Mouse (Mus musculus) hindbrain, embryonic 10.5 days (tissue): ENCODE results near the gene Sesn2. TPM values are rescaled to one million over a fixed set of nuclear protein-coding genes. Genes with fewer than 3 reads are reported as not detected.

ENCODE experiments used
- DNase-seq: peaks from one replicate; pipeline ENCODE4 v3.0.0-alpha.2; 2017; ENCODE audit warnings: low spot score
- H3K27ac ChIP-seq: fragments of 300-500 bp; sonication (generic); 2 replicates; pipeline ENCODE4 v1.5.1; 2016; ENCODE audit warnings: mild to moderate bottlenecking, moderate library complexity
- H3K27me3 ChIP-seq: fragments of 300-500 bp; sonication (generic); 2 replicates; pipeline ENCODE4 v1.6.1; 2016; ENCODE audit warnings: mild to moderate bottlenecking; ENCODE audit not compliant: poor library complexity, insufficient read depth, severe bottlenecking
- H3K36me3 ChIP-seq: fragments of 300-500 bp; sonication (generic); 2 replicates; pipeline ENCODE4 v1.6.1; 2016; ENCODE audit warnings: mild to moderate bottlenecking, moderate library complexity
- H3K4me1 ChIP-seq: fragments of 300-500 bp; sonication (generic); replicated peaks from 2 replicates; pipeline ENCODE4 v1.6.1; 2016; ENCODE audit warnings: mild to moderate bottlenecking
- H3K4me3 ChIP-seq: fragments of 300-500 bp; sonication (generic); 2 replicates; pipeline ENCODE4 v1.5.1; 2016; ENCODE audit warnings: mild to moderate bottlenecking, moderate library complexity
- H3K9me3 ChIP-seq: fragments of 300-500 bp; sonication (generic); 2 replicates; pipeline ENCODE4 v1.6.1; 2016; ENCODE audit warnings: mild to moderate bottlenecking, moderate library complexity
- WGBS: fragments of 180-500 bp; shearing (Covaris S2); methylation state at CpG from one replicate; pipeline ENCODE4 v1.1.7; 2016; 5-methylcytosine and 5-hydroxymethylcytosine counted together
- polyA plus RNA-seq: library from polyadenylated mRNA; unstranded; fragments of >200 nt; fragmentation: Nextera tagmentation; extraction: Ambion mirVana; gene quantifications from 2 replicates; pipeline ENCODE4 v1.2.1, GENCODE M21; 2016

Sesn2 gene
- polyA plus RNA-seq, 1 experiment from 2014 or later = 13.0 TPM

DNA sequence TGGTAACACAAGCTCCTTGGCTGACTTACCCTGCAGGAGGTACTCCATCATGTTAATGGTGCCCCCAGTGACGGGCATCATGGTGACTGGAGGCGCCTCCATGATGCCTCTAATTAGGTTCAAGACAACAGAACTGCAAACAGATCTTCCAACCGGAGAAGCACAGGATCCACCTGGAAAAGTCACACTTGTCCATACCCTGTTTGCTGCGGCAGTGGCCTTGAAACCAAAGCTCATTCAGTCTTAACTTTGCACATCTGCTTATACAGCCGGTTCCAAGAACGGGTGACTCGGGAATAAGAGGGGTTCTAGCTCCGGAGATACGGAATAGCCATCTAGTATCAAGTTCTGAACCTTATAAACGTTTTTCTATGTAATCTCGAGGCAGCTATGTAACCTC is 47.5 kb downstream of the Sesn2 start:
- Histone ChIP-seq H3K27ac (peak overlapping the region; percentile 88), H3K4me3 (peak overlapping the region; percentile 93), H3K9me3 (no peaks in the 10 kb centered on the region), H3K4me1 (peaks cover 17% of the 10 kb centered on the region), H3K36me3 (peaks cover 43% of the 10 kb centered on the region), H3K27me3 (no peaks in the 10 kb centered on the region)
- DNase-seq = no peak
- WGBS = 14% methylated on average over 11 of the region's 11 CpGs

GRCm38 (mm10) chr4:132460225-132460624 is 50.1 kb downstream of the Sesn2 start:
- Histone ChIP-seq H3K4me3 (no peak overlapping the region), H3K9me3 (no peaks in the 10 kb centered on the region), H3K36me3 (peaks cover 56% of the 10 kb centered on the region), H3K27ac (no peak overlapping the region), H3K4me1 (peaks cover 17% of the 10 kb centered on the region), H3K27me3 (no peaks in the 10 kb centered on the region)
- WGBS = 89% methylated on average over 8 of the region's 8 CpGs
- DNase-seq = no peak

DNA sequence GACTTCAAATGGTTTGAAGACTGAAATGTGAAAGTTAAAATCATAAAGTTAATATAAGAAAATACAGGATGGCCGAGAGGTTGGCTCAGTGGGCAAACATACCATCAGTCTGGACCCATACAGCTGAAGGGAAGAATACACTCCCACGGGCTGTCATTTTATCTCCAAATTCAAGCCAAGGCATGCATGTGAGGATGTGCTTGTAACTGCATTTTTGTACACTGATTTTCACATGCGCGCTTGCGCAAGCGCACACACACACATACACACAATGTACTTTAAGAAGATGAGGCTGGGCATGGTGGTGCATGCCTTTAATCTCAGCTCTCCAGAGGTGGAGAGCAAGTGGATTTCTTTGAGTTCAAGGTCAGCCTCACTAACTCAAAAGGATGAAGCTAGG is 54.7 kb downstream of the Sesn2 start:
- DNase-seq = no peak
- H3K27me3 ChIP-seq = no peaks in the 10 kb centered on the region
- no peak overlapping the region for H3K27ac ChIP-seq
- H3K4me3 ChIP-seq = no peak overlapping the region
- H3K4me1 ChIP-seq = no peaks in the 10 kb centered on the region
- H3K9me3 ChIP-seq = no peaks in the 10 kb centered on the region
- WGBS = 96% methylated on average over 6 of the region's 6 CpGs
- H3K36me3 ChIP-seq = peaks cover 40% of the 10 kb centered on the region

- Histone ChIP-seq H3K27me3 (no peaks in the 10 kb centered on the region), H3K4me3 (no peak overlapping the region), H3K36me3 (peaks cover 36% of the 10 kb centered on the region), H3K27ac (no peak overlapping the region), H3K9me3 (no peaks in the 10 kb centered on the region), H3K4me1 (no peaks in the 10 kb centered on the region)
- DNase-seq = no peak
- 83% methylated on average over 3 of the region's 3 CpGs for WGBS
These were observed 55.2 kb downstream of the Sesn2 start for GRCm38 (mm10) chr4:132455146-132455545.

- Histone ChIP-seq H3K4me3 (no peak overlapping the region), H3K27ac (no peak overlapping the region), H3K9me3 (no peaks in the 10 kb centered on the region), H3K27me3 (no peaks in the 10 kb centered on the region), H3K36me3 (peaks cover 27% of the 10 kb centered on the region), H3K4me1 (no peaks in the 10 kb centered on the region)
- WGBS = 84% methylated on average over 6 of the region's 6 CpGs
- no peak for DNase-seq
These were observed 56.1 kb downstream of the Sesn2 start for GRCm38 (mm10) chr4:132454216-132454615.

- 89% methylated on average over 3 of the region's 3 CpGs for WGBS
These were observed 60.5 kb downstream of the Sesn2 start for GRCm38 (mm10) chr4:132449778-132450177.

GRCm38 (mm10) chr4:132446105-132446504 is 64.2 kb downstream of the Sesn2 start:
- WGBS = 85% methylated on average over 12 of the region's 12 CpGs
- H3K4me1 ChIP-seq = no peaks in the 10 kb centered on the region

More at GRCm38 (mm10) chr4:132449778-132450177, 60.5 kb downstream of the Sesn2 start:
- no peaks in the 10 kb centered on the region for H3K36me3 ChIP-seq
- no peaks in the 10 kb centered on the region for H3K4me1 ChIP-seq
- no peaks in the 10 kb centered on the region for H3K27me3 ChIP-seq
- DNase-seq = no peak
- H3K4me3 ChIP-seq = no peak overlapping the region
- H3K9me3 ChIP-seq = no peaks in the 10 kb centered on the region
- no peak overlapping the region for H3K27ac ChIP-seq

GRCm38 (mm10) chr4:132444516-132444915 is 65.8 kb downstream of the Sesn2 start:
- DNase-seq = no peak
- H3K4me3 ChIP-seq = no peak overlapping the region
- H3K27ac ChIP-seq = no peak overlapping the region
- no peaks in the 10 kb centered on the region for H3K27me3 ChIP-seq
- H3K36me3 ChIP-seq = no peaks in the 10 kb centered on the region
- no peaks in the 10 kb centered on the region for H3K9me3 ChIP-seq
- 84% methylated on average over 8 of the region's 8 CpGs for WGBS
- no peaks in the 10 kb centered on the region for H3K4me1 ChIP-seq

More at GRCm38 (mm10) chr4:132446105-132446504, 64.2 kb downstream of the Sesn2 start:
- no peak for DNase-seq
- no peaks in the 10 kb centered on the region for H3K27me3 ChIP-seq
- no peak overlapping the region for H3K4me3 ChIP-seq
- no peaks in the 10 kb centered on the region for H3K36me3 ChIP-seq
- H3K27ac ChIP-seq = no peak overlapping the region
- no peaks in the 10 kb centered on the region for H3K9me3 ChIP-seq

Other genes starting within 250 kb of the Sesn2 start
- gene Gmeb1, start 248.9 kb downstream of the Sesn2 start, polyA plus RNA-seq = 42.5 and 45.3 TPM in 2 replicates
- gene Taf12, start 236.1 kb downstream of the Sesn2 start, polyA plus RNA-seq = 60.9 and 62.1 TPM in 2 replicates
- gene Rab42, start 207.1 kb downstream of the Sesn2 start, polyA plus RNA-seq = 0.77 and 0.96 TPM in 2 replicates
- gene Trnau1ap, start 181.0 kb downstream of the Sesn2 start, polyA plus RNA-seq = 90.6 and 91.5 TPM in 2 replicates
- gene Rcc1, start 156.9 kb downstream of the Sesn2 start, polyA plus RNA-seq = 116 and 157 TPM in 2 replicates
- gene Phactr4, start 88.0 kb downstream of the Sesn2 start, polyA plus RNA-seq = 24.2 and 25.5 TPM in 2 replicates
- gene Med18, start 46.6 kb downstream of the Sesn2 start, polyA plus RNA-seq = 29.0 and 33.3 TPM in 2 replicates
- gene Atpif1, start 23.2 kb upstream of the Sesn2 start, polyA plus RNA-seq = 1,033 and 1,169 TPM in 2 replicates
- gene Dnajc8, start 25.0 kb upstream of the Sesn2 start, polyA plus RNA-seq = 202 and 214 TPM in 2 replicates
- 0.42 and 0.81 TPM in 2 replicates for gene Ptafr, start 53.6 kb upstream of the Sesn2 start, polyA plus RNA-seq
- gene Eya3, start 128.5 kb upstream of the Sesn2 start, polyA plus RNA-seq = 24.2 and 33.0 TPM in 2 replicates
- 3.4 and 4.9 TPM in 2 replicates for gene Xkr8, start 222.0 kb upstream of the Sesn2 start, polyA plus RNA-seq
- gene Smpdl3b, start 246.8 kb upstream of the Sesn2 start, polyA plus RNA-seq = 1.9 and 3.0 TPM in 2 replicates